Mouse (Mus musculus) left cerebral cortex, postnatal 4 days (tissue): Measurements from ENCODE around the gene Themis3. TPM values are rescaled to one million over a fixed set of nuclear protein-coding genes. Genes with fewer than 3 reads are reported as not detected.
"Not testable (repeated sequence)": the region's sequence is repeated elsewhere in the genome, so short reads cannot be mapped to it uniquely, and the experiment has no call there.

ENCODE experiments used
- DNase-seq: peaks from one replicate; pipeline ENCODE4 v3.0.0-alpha.2; 2022
- intact Hi-C: fragments of 180-260 bp; cut with DNase I; formaldehyde crosslinking; loops from one replicate; pipeline ENCODE4 v1.15.1; 2025
- total RNA-seq, 2 experiments: library from RNA; stranded (reverse); gene quantifications; 2 replicates each; pipeline ENCODE4 v1.2.3; 2021

The Themis3 gene
- total RNA-seq, 2 experiments from 2014 or later: not detected

DNA sequence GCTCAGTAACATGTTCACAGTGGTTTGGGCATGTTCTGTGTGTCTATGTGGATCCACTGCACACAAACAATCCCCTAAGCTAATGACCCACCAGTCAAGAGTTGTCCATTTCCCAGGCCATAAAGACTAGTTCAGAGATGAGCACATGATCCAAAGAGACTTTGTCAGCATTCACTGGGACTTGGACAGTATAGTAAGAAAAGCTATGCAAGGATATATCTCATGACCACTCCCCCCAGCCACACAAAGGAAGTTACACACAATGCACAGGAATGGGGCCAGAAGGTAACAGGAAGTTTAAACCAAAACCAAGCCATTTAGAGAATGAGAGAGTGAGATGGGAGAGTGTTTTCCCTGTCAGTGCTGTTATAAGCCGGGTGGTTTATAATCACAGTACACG is 33.0 kb downstream of the Themis3 start:
- intact Hi-C loops: no loop called here
- no peak for DNase-seq

DNA sequence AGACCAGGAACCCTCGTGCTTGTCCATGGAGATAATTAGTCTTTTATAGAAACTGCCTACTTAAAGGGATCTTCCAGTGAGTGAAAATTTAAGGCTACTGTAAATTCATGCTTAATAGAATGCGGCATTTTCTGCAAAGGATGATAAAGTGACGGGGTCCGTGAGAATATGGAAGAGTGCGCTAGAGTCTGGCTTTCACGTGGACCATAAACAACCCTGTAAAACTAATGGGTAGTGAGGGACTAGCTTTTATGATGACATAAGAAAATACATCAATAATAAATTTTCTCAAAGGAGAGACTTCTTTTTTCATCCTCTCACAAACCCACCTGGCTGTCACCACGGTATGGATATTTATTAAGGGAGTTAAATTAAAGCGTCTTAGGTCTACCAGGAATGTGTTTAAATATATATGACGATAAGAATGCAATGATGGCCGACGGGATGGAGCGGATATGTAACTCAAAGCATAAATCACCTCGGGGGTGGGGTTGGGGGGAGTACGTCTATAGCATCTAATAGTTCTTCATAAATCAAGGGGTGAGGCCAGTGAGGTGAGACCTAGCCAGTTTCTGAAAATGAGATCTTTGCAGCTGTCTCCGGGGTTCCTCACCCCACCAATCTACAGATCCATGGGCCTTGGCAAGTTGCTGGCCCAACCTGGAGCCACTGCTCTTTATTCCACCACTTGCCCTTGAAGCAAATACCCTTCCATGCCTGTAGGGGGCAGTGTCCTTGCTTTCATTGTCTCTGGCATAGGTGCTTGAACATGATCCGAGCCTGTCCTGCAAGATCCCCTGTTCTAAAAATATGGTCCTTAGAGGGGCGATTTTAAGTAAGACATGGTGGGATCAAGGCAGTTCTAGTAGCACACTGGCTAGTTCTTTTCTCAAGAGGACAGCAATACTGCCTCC is 35.8 kb downstream of the Themis3 start:
- intact Hi-C loops: no loop called here

DNA sequence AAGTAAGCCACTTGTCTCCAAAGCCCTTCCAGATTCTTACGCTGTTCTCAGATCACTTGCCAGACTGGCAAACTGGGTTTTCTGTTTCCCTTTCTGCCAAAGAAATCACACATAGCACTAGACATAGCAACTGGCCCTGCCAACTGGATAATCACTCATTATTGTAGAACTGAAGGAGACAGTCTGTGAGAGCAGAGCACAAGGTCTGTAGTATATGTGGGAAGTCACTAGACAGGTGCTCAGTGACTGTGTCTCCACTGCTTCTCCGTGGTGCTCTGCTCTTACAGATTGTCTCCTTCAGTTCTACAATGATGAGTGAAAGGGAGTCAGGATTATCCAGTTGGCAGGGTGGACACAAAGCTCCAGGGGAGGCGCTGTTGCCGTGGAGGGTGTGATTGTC is 41.7 kb downstream of the Themis3 start:
- no peak for DNase-seq
- intact Hi-C loops: no loop called here

More for the DNA sequence above, 35.8 kb downstream of the Themis3 start:
- DNase-seq: no peak

DNA sequence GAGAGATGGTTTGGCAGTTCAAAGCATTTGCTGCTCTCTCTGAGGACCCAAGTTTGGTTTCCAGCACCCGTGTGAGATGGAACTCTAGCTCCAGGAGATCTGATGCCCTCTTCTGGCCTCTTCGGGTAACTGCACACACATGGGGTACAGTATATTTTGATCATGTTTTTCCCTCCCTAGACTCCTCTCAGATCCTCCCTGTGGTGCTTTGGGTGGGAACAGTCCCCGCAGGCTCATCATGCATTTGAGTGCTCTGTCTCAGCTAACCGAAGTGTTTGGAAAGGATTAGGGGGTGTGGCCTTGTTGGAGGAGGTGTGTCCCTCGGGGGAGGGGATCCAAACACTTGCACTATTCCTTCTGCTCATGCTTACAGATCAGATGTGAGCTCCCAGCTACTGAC is 43.9 kb downstream of the Themis3 start:
- DNase-seq: no peak
- intact Hi-C loops: no loop called here

DNA sequence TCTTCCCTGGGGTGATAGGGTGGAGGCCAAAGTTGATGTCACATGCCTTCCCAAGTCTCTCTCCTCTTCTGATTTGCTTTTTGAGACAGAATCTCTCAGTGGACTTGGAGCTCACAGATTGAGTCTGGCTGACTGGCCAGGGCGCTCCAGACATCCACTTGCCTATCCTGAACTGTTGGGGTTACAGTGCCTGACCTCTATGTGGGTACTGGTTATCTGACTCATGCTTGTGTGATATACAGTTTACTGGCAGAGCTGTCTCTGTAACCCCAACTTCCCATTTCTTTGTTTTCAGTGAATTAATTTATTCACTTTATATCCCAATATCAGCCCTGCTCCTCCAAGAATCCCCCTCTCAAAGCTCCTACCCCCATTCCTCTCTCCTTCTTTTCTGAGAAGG is 62.1 kb downstream of the Themis3 start:
- no peak for DNase-seq
- intact Hi-C loops: no loop called here

DNA sequence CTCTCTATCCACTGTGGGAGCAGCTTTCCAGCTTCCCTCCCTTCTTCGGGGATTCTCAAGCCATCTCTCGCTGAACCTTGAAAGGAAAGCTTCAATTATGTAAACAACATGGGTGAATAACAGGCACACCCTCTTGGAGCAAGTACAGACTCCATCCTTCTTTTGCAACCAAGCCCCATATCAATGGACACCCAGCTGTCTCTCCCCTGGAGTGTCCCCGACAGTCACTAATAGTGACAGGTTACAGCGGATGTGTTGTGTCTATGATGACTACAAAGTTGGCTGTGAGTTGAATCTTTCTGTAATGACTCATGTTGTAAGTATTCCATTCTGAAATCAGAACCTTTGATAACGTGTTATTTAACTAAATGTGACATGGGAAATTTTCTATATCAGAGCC is 71.0 kb downstream of the Themis3 start:
- intact Hi-C loops: no loop called here
- DNase-seq: no peak

DNA sequence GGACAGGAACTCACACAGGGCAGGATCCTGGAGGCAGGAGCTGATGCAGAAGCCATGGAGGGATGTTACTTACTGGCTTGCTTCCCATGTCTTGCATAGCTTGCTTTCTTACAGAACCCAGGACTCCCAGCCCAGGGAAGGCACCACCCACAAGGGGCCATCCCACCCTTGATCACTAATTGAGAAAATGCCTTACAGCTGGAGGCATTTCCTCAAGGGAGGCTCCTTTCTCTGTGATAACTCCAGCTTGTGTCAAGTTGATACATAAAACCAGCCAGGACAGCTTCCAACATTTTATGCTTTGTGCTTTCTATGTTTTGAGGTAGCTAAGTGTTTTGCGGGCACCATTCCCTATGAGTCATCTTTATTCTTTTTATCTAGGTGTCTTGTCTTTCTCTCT is 71.8 kb downstream of the Themis3 start:
- intact Hi-C loops, DNase-seq: not testable (repeated sequence)

DNA sequence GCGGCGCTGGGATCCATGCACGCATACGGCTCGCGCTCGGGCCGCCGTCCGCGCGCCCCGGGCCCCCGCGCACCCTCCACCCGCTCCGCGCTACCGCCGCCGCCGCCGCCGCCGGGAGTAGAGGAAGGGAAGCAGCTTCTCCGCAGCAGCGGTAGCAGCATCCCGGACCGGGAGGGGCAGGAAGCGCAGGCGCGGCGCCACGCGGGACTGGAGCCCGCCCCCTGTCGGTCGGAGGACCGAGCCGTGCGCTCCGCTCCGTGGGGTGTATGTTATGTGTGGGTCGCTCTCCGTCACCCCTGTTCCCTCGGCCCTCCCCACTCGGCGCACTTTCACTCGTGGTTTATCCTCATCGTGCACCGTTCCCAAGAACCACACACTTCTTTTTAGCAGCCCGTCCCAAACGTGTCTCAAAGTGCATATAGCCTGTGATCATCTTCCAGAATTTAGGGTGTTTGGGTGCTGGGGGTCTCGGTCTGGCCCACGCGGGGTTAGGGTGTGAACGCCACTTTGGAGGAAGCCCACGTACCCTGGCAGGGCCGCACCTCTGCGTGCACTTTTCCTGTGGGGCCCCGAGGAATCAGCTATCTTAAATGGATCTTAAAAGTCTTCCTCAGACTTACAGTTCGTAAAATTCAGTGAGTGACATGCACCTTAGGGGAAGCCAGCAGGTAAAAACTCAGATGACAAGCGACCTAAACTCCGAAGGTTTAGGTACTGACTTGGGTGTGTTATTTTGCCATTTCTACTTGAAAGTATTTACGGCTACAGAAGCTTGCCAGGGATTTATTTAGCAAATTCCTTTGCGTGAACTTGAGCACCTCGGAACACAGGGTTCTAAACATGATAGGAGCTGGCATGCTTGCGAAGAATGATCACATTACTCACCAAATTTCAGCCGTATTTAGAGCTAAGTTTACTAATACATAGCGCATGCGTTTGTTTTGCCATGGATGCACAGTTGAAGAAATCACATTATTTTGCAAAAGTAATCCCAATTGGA is 74.6 kb downstream of the Themis3 start, which contains the start of gene Rab12:
Rab12 (minus strand) TSS at position 176 of the 1,000 bp plus-strand sequence.
- intact Hi-C loops: no loop called here
- peak; percentile 91 for DNase-seq

DNA sequence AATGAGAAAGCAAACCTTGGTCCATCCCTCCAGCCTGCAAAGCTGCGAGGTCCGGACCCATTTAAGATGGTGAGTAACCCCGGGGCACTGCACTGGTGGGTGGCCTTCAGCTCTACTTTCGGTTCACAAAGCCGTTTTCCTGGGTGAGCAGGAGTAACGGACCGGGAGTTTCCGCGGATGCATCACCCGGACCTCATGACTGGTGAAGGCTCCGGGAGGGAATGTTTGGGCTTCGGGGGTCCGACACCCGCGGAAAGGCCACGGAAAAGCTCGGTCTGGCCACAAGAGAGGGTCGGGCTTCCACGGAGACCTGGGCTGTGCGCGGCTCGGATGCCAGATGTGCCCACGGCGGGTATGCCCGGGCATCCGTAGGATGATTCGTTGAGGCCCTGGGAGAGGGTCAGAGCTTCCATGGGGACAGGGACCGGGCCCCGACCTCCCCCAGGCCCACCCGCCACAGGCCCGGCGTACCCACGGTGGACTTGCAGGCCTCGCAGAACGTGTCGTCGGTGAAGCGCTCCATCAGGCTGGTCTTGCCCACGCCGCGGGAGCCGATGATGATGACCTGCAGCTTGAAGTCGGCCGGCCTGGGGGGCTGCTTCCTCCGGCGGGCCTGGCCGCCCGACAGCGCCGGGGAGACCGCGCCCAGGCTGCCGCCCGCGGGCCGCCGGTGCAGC is 75.4 kb downstream of the Themis3 start:
- intact Hi-C loops: no loop called here
- DNase-seq: peak; percentile 30

DNA sequence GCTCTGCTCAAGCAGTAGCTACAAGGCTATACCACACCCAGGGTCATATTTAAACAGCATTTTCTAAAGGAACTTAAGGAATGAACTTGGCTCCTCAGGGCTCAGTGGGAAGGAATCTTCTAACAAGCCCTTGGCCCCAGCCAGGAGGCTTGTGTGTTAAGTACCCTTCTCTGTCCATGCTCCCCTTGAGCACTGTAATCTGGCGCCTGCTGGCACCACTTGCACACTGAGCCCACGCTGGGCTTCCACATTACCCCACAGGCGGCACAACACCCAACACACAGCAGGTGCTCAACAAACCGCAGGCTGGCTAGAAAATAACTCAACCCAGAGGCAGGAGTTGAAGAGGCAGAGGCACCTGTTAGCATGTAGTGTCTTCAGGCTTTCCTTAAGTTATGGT is 77.5 kb downstream of the Themis3 start:
- intact Hi-C loops: no loop called here
- DNase-seq: no peak

DNA sequence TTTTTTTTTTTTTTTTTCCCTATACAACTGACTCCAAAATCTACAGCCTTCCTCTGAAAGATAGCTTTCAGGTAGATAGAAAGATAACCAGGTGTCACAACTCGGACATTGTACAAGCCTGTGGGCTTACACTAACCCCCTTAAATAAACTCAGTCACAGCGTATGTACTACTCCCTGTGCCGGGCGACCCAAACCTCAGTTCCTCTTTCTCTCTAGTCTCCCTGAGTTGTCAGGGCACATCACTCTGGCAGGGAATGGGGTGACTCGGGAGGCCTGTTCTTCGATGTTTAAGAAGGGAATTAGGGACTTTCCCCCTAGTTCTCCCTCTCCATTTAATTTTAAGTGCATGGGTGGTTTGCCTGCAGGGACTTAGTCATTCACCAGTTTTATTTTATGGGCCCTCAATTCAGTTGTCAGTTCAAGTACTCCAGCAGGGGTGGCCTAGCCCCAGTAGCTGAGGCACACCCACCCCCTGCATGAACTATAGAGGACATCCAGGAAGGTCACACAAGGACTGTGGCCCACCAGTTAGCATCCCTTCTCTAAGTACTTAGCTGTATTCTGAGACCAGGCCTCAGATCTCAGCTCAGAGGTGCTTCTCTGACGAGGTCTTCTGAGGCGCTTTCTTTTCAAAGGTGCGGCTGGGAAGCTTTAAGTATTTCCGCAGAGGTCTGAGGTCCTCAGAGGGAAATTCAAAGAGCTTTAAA is 80.0 kb downstream of the Themis3 start:
- no peak for DNase-seq
- intact Hi-C loops: no loop called here

DNA sequence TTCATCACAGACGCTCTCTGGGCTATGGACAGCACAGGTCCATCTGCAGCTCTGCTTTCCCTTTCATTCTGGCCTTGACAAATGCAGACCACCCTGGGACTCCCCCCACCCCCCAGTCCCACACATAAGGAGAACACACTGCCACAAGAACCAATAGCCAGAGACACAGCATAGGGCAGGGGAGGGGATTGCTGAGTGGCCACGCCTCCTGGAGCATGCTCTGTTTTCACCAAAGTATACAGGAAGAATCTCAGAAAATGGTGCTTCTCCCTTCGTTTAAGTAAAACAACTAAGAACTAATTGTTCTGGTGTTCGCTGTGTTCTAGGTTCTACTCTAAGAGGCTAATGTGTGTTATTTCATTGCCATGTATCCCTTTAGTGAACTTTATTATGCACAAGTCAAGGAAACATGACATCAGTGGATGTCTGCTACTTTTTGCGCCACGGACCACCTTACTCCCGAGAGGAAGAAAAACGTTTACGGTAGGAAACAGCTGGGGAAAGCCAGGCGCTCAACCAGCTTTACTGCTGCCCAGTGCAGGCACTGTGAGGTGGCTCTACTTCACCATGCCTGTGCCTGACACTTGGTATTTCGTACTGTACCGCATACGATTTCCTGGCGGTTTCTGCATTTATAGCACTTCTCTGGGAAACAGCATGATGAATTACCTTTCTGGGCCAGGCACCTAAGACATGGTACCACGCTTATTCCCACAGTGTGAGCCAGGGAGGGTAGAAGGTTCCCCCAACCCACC is 82.0 kb downstream of the Themis3 start:
- DNase-seq: no peak
- intact Hi-C loops: no loop called here

DNA sequence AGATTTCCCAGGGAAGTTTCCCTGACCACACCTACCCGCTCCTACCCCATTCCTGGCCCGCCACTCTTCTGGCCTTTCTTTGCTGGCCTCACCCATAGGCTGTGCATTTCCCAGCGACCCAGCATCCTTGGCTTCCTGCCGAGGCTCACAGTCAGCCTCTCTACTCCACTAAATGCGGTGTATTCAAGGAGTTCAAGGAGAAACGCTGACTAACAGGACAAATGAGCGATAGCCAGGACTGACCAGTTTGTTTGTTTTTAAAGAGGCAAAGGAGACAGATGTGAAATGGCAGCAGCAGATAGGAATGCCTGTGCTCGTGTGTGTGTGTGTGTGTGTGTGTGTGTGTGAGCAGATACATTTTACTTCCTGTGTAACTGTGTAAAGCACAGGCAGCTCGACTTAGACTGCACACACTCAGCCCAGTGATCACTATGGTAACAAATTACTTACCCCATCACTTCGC is 84.2 kb downstream of the Themis3 start:
- no peak for DNase-seq
- intact Hi-C loops: no loop called here

DNA sequence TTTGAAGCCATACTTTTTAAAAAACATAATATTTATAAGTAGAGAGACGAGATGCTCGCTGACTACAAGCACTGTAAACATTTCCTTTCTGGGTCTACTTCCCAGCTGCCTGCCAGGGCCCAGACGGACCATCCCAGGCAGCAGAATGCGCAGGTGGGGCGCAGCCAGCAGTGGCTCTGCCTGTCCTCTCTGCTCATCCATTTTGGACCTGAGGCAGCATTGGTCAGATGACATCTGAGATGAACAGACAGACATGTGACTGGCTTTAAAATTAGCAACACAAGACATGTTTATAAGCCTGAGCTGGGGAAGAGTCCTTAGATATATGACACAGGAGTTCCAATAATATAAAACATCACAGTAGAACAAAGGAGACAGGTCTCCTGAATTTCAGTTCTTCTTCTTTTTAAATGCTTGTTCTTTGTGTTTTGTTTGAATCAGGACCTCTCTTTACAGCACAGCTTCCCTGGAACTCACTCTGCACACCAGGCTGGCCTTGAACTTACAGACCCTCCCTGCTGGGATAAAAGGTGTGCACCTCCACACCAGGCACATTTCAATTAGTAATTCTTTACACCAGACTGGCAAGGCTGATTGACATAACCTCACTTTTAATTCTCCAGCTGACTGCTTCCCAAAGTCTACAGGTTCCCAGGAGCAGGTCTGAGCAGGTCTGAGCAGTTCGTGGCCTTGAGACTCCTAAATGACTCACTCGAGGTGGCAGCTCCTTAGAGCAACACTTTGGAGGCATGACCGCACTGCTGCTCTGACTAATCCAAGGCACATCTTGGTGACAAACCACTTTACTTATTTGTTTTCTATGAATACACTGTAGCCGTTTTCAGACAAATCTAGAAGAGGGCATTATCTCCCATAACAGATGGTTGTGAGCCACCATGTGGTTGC is 87.1 kb downstream of the Themis3 start:
- DNase-seq: no peak
- intact Hi-C loops: no loop called here

DNA sequence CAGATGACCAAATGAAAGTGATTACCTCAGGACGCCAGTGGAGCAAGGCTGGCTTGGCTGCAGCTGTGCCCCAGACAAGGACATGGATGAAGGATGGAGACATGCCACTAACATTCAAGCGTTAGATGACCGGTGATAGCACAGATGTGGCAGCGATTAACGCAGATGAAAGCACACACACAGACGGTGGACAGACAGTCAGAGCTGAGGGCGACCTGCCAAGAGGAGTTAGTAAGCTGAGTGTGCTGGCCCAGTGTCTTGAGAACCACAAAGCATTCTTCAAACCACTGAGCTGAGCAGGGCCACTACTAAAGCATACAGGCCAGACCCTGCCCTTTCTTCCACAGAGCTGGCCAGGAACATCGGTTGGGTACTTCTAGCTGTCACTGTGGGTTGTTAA is 89.5 kb downstream of the Themis3 start:
- intact Hi-C loops: no loop called here
- peak; percentile 46 for DNase-seq
